8 mouse cellular contexts compared by ENCODE assay signal in genomic region chr6:86523755-86524434, GRCm38 (mm10). TPM values are rescaled to one million over a fixed set of nuclear protein-coding genes. Genes with fewer than 3 reads are reported as not detected.
DNase-seq lines count a peak whose midpoint lies in the region; ATAC-seq and TF ChIP-seq lines count a peak whose summit lies in the region.

No protein-coding gene starts in this region.

- H3K9ac ChIP-seq in liver, embryonic 14.5 days (replicated peaks), result peak overlapping the region; percentile 96
- peak overlapping the region; percentile 99 for H3K9ac ChIP-seq in neural tube, embryonic 14.5 days (replicated peaks; ENCODE audit: low read depth, low read length)

- peaks cover 10% of the 10 kb centered on the region for H3K4me1 ChIP-seq in cerebellum, adult 2 months (ENCODE audit: control insufficient read depth, insufficient read depth, low read length)
- H3K4me1 ChIP-seq in liver, embryonic 14.5 days (replicated peaks; ENCODE audit: control insufficient read depth in 2 of 2, insufficient read depth in 2 of 2, low read length in 1 of 2), result peaks cover 14 to 15% of the 10 kb centered on the region in 2 experiments
- peaks cover 18% of the 10 kb centered on the region; the same call in 1 of the 2 replicates for H3K4me1 ChIP-seq in neural tube, embryonic 14.5 days (ENCODE audit: control insufficient read depth, insufficient read depth, low read length)

- H3K27me3 ChIP-seq in cerebellum, adult 2 months (ENCODE audit: control insufficient read depth, insufficient read depth, low read length), result no peaks in the 10 kb centered on the region
- H3K27me3 ChIP-seq in liver, embryonic 14.5 days (ENCODE audit: control insufficient read depth, insufficient read depth, low read length), result no peaks in the 10 kb centered on the region
- H3K27me3 ChIP-seq in neural tube, embryonic 14.5 days (ENCODE audit: control insufficient read depth, insufficient read depth, low read length), result no peaks in the 10 kb centered on the region; the same call in 1 of the 2 replicates

- WGBS in cerebellum, adult 2 months, result 1% methylated on average over 15 of the region's 15 CpGs
- WGBS in liver, embryonic 14.5 days (ENCODE audit: insufficient replicate concordance), result 2% methylated on average over 15 of the region's 15 CpGs
- under 1% methylated on average over 15 of the region's 15 CpGs for WGBS in neural tube, embryonic 14.5 days

- peak overlapping the region; percentile 87 for H3K4me2 ChIP-seq in liver, embryonic 14.5 days (ENCODE audit: low read depth)
- peak overlapping the region; percentile 89 for H3K4me2 ChIP-seq in neural tube, embryonic 14.5 days (ENCODE audit: low read depth, low read length)

- peak overlapping the region; percentile 98 for H3K4me3 ChIP-seq in cerebellum, adult 2 months (replicated peaks; ENCODE audit: insufficient read depth, low read depth, low read length)
- H3K4me3 ChIP-seq in liver, embryonic 14.5 days (ENCODE audit: insufficient read depth in 1 of 2, low read depth in 2 of 2, low read length in 2 of 2), result peak overlapping the region; percentile 76 to 88
- peak overlapping the region; percentile 99 for H3K4me3 ChIP-seq in neural tube, embryonic 14.5 days (ENCODE audit: low read depth, low read length)

- peak overlapping the region; percentile 37; the same call in 1 of the 2 replicates for H3K27ac ChIP-seq in cerebellum, adult 2 months (ENCODE audit: insufficient read depth, low read length)
- H3K27ac ChIP-seq in liver, embryonic 14.5 days, result peak overlapping the region; percentile 56
- H3K27ac ChIP-seq in neural tube, embryonic 14.5 days (ENCODE audit: low read depth, low read length), result peak overlapping the region; percentile 87

- H3K36me3 ChIP-seq in liver, embryonic 14.5 days (replicated peaks; ENCODE audit: control insufficient read depth, insufficient read depth, low read depth), result peaks cover 15% of the 10 kb centered on the region
- no peaks in the 10 kb centered on the region for H3K36me3 ChIP-seq in neural tube, embryonic 14.5 days (ENCODE audit: control insufficient read depth, insufficient read depth, low read length)

- no peak for TF ChIP-seq CTCF in cerebellum, adult 2 months (IDR thresholded peaks at IDR 0.05; ENCODE audit: borderline replicate concordance, insufficient read depth, low read depth, low read length)
- no peak for TF ChIP-seq CTCF in liver, embryonic 14.5 days (IDR thresholded peaks at IDR 0.05; ENCODE audit: low read depth)

- TF ChIP-seq EP300 in liver, embryonic 14.5 days (IDR thresholded peaks at IDR 0.05; ENCODE audit: low read depth), result no peak

- H3K9me3 ChIP-seq in liver, embryonic 14.5 days (ENCODE audit: control insufficient read depth, low read length), result no peaks in the 10 kb centered on the region
- no peaks in the 10 kb centered on the region for H3K9me3 ChIP-seq in neural tube, embryonic 14.5 days (ENCODE audit: control insufficient read depth, low read length)

- DNase-seq in cerebellum, adult 2 months, result peak; percentile 21 to 31
- DNase-seq in 3134 (ENCODE audit: extremely low read depth, insufficient read length, low spot score), result peak; percentile 27
- peak; percentile 43 for DNase-seq in cerebellum, adult 9-11 months
- DNase-seq in heart, postnatal 4 days, result peak; percentile 30
- no peak for DNase-seq in liver, embryonic 14.5 days (ENCODE audit: low read depth in 3 of 3, low spot score in 3 of 3)
- DNase-seq in natural killer cell, adult 2 months (ENCODE audit: low spot score in 2 of 2), result no peak

- ATAC-seq in cerebellum, adult (ENCODE audit: insufficient number of reproducible peaks, low FRiP score, low TSS enrichment), result no peak
- ATAC-seq in liver, embryonic 14.5 days (ENCODE audit: insufficient read depth), result no peak
- no peak for ATAC-seq in neural tube, embryonic 14.5 days (ENCODE audit: low read depth)

- TF ChIP-seq POLR2A in cerebellum, adult 2 months (IDR thresholded peaks at IDR 0.05; ENCODE audit: borderline replicate concordance, insufficient read depth, low read length), result no peak

RNA-seq across cellular contexts. Expression of gene Pcbp1, which starts 2.2 kb away (rescaled TPM):
- 179 and 186 TPM in 2 replicates for polyA plus RNA-seq in cerebellum, adult 2 months (2012; rRNA removed)
- total RNA-seq in heart, postnatal 4 days (2021), result 100 to 1,000 TPM; 227 to 230 TPM
- 124 and 136 TPM in 2 replicates for polyA plus RNA-seq in liver, embryonic 14.5 days (2012; rRNA removed)
- polyA plus RNA-seq in liver, embryonic 14.5 days (2014; fragmentation: Nextera tagmentation; extraction: Ambion mirVana), result 188 and 220 TPM in 2 replicates
- 238 and 312 TPM in 2 replicates for polyA plus RNA-seq in neural tube, embryonic 14.5 days (2014; fragmentation: Nextera tagmentation; extraction: Ambion mirVana)

Comparison
In these comparisons a context has a peak if more than half of its experiments do, and no peak if none do; other contexts are left out.
1. DNase-seq: peak in cerebellum, adult 2 months (2 of 2), 3134 (single experiment), cerebellum, adult 9-11 months (single experiment) and heart, postnatal 4 days (single experiment); none in liver, embryonic 14.5 days (0 of 3) and natural killer cell, adult 2 months (0 of 2).
2. H3K27ac ChIP-seq: peak in every context shown above with its lines; median percentile 87 in neural tube, embryonic 14.5 days; 56 in liver, embryonic 14.5 days; 37 in cerebellum, adult 2 months.
3. Peak in every context shown above with its lines, with median percentiles within 50 percentile points of each other: H3K4me3 ChIP-seq.